In the genomic region with DNA sequence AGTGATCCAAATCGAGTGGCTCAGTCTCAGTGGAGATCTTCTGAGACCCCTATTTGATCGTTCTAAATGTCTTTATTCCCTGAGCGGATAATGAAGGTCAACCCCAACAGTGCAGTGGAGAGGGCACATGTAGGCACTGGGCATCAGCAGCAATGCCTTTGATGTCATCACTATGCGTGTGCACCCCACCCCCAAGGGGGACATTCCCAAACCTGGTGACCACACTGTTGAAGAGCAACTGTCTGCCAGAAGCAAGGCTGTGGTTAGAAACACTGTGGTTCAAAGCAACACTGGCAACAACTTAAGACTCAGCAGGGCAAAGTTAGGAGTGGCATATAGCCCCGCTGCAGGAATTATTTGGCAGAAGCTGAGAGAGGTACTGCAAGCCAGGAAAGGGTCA, we compare ENCODE assay signal across 20 mouse cellular contexts. TPM values are rescaled to one million over a fixed set of nuclear protein-coding genes. Genes with fewer than 3 reads are reported as not detected.
DNase-seq lines count a peak whose midpoint lies in the region; ATAC-seq and TF ChIP-seq lines count a peak whose summit lies in the region.
"Had no signal": no experiment of that assay in that cellular context is flagged by ENCODE, and none has a peak within 500 bp of the region (broad histone marks: within the 10 kb centered on the region; RNA-seq: fewer than 3 reads in every experiment).

No protein-coding gene starts in this region.

- peak; percentile 52 for DNase-seq in heart, adult 11 months
- no peak for DNase-seq in heart, postnatal 10 days
- DNase-seq in layer of hippocampus, adult 2 months (ENCODE audit: low spot score in 2 of 2) = no peak
- no peak for DNase-seq in layer of hippocampus, postnatal 25 days (ENCODE audit: extremely low spot score in 1 of 2, low spot score in 1 of 2)
- DNase-seq in retina, postnatal 1 day = no peak
- DNase-seq: adrenal gland, adult 8-10 months; adrenal gland, postnatal 36 days; cerebellum, adult 11 months; cerebellum, adult 8-10 months; gastrocnemius, postnatal 25 days; heart, adult 2 months; heart, postnatal 4 days; kidney, adult 11 months had no signal

- WGBS in olfactory bulb, adult 2 months = 64% methylated on average over 5 of the region's 5 CpGs

- no peak overlapping the region for H3K4me3 ChIP-seq in layer of hippocampus, adult 2 months
- no peak overlapping the region for H3K4me3 ChIP-seq in olfactory bulb, adult 2 months (ENCODE audit: insufficient read depth, low read depth, low read length)
- H3K4me3 ChIP-seq: embryonic facial prominence, embryonic 13.5 days; forebrain, embryonic 12.5 days; heart, adult 2 months; heart, embryonic 15.5 days; hindbrain, embryonic 12.5 days had no signal

- peak; percentile 27 for ATAC-seq in granulocyte monocyte progenitor cell, adult 5-6 weeks (replicated peaks; ENCODE audit: poor library complexity, severe bottlenecking)
- no peak for ATAC-seq in megakaryocyte, adult 5-6 weeks (ENCODE audit: poor library complexity, severe bottlenecking)

- H3K27ac ChIP-seq in layer of hippocampus, adult 2 months = peak overlapping the region; percentile 81
- peak overlapping the region; percentile 91 for H3K27ac ChIP-seq in olfactory bulb, adult 2 months (ENCODE audit: insufficient read depth, low read depth, low read length)
- H3K27ac ChIP-seq: embryonic facial prominence, embryonic 13.5 days; forebrain, embryonic 12.5 days; hindbrain, embryonic 12.5 days had no signal

- H3K4me1 ChIP-seq in olfactory bulb, adult 2 months (ENCODE audit: control insufficient read depth, insufficient read depth, low read length) = peaks cover 11% of the 10 kb centered on the region
- H3K4me1 ChIP-seq: embryonic facial prominence, embryonic 13.5 days; forebrain, embryonic 12.5 days; hindbrain, embryonic 12.5 days had no signal

- no peak for TF ChIP-seq POLR2A in olfactory bulb, adult 2 months (IDR thresholded peaks at IDR 0.05; ENCODE audit: insufficient read depth, low read depth, low read length)

- intact Hi-C loops in heart, postnatal 10 days (cut with DNase I) = no loop called here

- no peak for TF ChIP-seq CTCF in layer of hippocampus, adult 2 months (conservative IDR thresholded peaks at IDR 0.05)
- no peak for TF ChIP-seq CTCF in olfactory bulb, adult 2 months (IDR thresholded peaks at IDR 0.05; ENCODE audit: insufficient read depth, low read depth, low read length)

RNA-seq across cellular contexts. Expression of gene 4931440F15Rik, which starts 18.1 kb away (rescaled TPM):
- 1 to 10 TPM; 1.5 to 1.8 TPM for total RNA-seq in heart, postnatal 10 days (2021)
- total RNA-seq in layer of hippocampus, adult 2 months (2021) = 1 to 10 TPM; 2.4 to 3.1 TPM
- 1 to 10 TPM; 2.3 to 3.6 TPM for total RNA-seq in layer of hippocampus, postnatal 25 days (2021)
- total RNA-seq in granulocyte monocyte progenitor cell, adult 5-6 weeks (2014; fragmentation: Nextera tagmentation) = not detected in 2 replicates
- 0.21 TPM in 1 of 2 replicates, not detected in the other for total RNA-seq in granulocyte monocyte progenitor cell, adult 5-6 weeks (2017)
- polyA plus RNA-seq in olfactory bulb, adult 2 months (2012; ENCODE audit: insufficient read depth, insufficient read length, low replicate concordance, missing spikeins) = not detected in 2 replicates
- 0.09 TPM in 1 of 2 replicates, not detected in the other for total RNA-seq in megakaryocyte, adult 5-6 weeks (2015)
- total RNA-seq in megakaryocyte, adult 5-6 weeks (2017) = 0.28 and 0.29 TPM in 2 replicates
